Mouse (Mus musculus) MEL (cell line): ENCODE measurements around the gene Zbtb7b. TPM values are rescaled to one million over a fixed set of nuclear protein-coding genes. Genes with fewer than 3 reads are reported as not detected.

Experiments
- DNase-seq: peaks from one replicate; pipeline ENCODE4 v3.0.0; 2011; ENCODE audit warnings: low read depth, low spot score
- H3K27ac ChIP-seq: 2 replicates; pipeline ENCODE4 v1.5.1; 2012; ENCODE audit warnings: low read depth, mild to moderate bottlenecking, control low read depth, low read length, moderate library complexity; ENCODE audit not compliant: control insufficient read depth
- H3K27me3 ChIP-seq, 2 experiments: fragments of 150-350 bp in 1 of 2; sonication (generic) in 1 of 2; 2 replicates each; pipeline ENCODE4 v1.6.1; 2012; ENCODE audit warnings: low read length in 2 of 2, mild to moderate bottlenecking in 2 of 2, improper control_type of control experiment in 1 of 2, moderate library complexity in 1 of 2; ENCODE audit not compliant: insufficient read depth in 2 of 2, control insufficient read depth in 1 of 2
- H3K36me3 ChIP-seq, 2 experiments: 2 replicates each; pipeline ENCODE4 v1.6.1; 2012 to 2014; ENCODE audit warnings: low read length in 2 of 2, improper control_type of control experiment in 1 of 2, inconsistent platforms in 1 of 2, mild to moderate bottlenecking in 1 of 2; ENCODE audit not compliant: insufficient read depth in 2 of 2, control insufficient read depth in 1 of 2
- H3K4me1 ChIP-seq, 2 experiments: fragments of 150-350 bp in 1 of 2; sonication (generic) in 1 of 2; 2 replicates each; pipeline ENCODE4 v1.6.1; 2012; ENCODE audit warnings: low read length in 2 of 2, improper control_type of control experiment in 1 of 2, mild to moderate bottlenecking in 1 of 2; ENCODE audit not compliant: insufficient read depth in 2 of 2, control insufficient read depth in 1 of 2
- H3K4me3 ChIP-seq, 2 experiments: fragments of 150-350 bp in 1 of 2; sonication (generic) in 1 of 2; 2 replicates each; pipeline ENCODE4 v1.5.1; 2012; ENCODE audit warnings: low read depth in 2 of 2, low read length in 2 of 2, mild to moderate bottlenecking in 2 of 2, moderate library complexity in 2 of 2, control low read depth in 1 of 2, improper control_type of control experiment in 1 of 2; ENCODE audit not compliant: control insufficient read depth in 1 of 2, insufficient read depth in 1 of 2
- H3K79me2 ChIP-seq: 2 replicates; pipeline ENCODE4 v1.6.1; 2012; ENCODE audit warnings: mild to moderate bottlenecking, low read length, moderate library complexity; ENCODE audit not compliant: control insufficient read depth, poor library complexity, insufficient read depth
- H3K9ac ChIP-seq: 2 replicates; pipeline ENCODE4 v1.6.1; 2012; ENCODE audit warnings: low read depth, mild to moderate bottlenecking, control low read depth, low read length, moderate library complexity; ENCODE audit not compliant: control insufficient read depth, poor library complexity, severe bottlenecking
- H3K9me3 ChIP-seq: fragments of 150-350 bp; sonication (generic); replicated peaks from 2 replicates; pipeline ENCODE4 v1.6.1; 2012; ENCODE audit warnings: mild to moderate bottlenecking, low read length, improper control_type of control experiment, moderate library complexity; ENCODE audit not compliant: insufficient read depth
- CHD2 ChIP-seq: IDR thresholded peaks from 2 replicates; pipeline ENCODE4 v1.6.1; 2011; ENCODE audit warnings: low read length, improper control_type of control experiment
- CTCF ChIP-seq, 3 experiments: IDR thresholded peaks in 2 of 3; conservative IDR thresholded peaks in 1 of 3; 2 replicates each; pipeline ENCODE4 v1.5.1; 2011 to 2012; ENCODE audit warnings: low read length in 3 of 3, low read depth in 2 of 3, mild to moderate bottlenecking in 2 of 3, improper control_type of control experiment in 1 of 3, inconsistent platforms in 1 of 3, mixed read lengths in 1 of 3, moderate library complexity in 1 of 3; ENCODE audit not compliant: control insufficient read depth in 1 of 3, insufficient read depth in 1 of 3, poor library complexity in 1 of 3, severe bottlenecking in 1 of 3
- EP300 ChIP-seq, 2 experiments: IDR thresholded peaks; 2 replicates each; pipeline ENCODE4 v1.6.1; 2011; ENCODE audit warnings: improper control_type of control experiment in 2 of 2, low read length in 2 of 2, low read depth in 1 of 2, mild to moderate bottlenecking in 1 of 2
- ETS1 ChIP-seq: IDR thresholded peaks from 2 replicates; pipeline ENCODE4 v1.6.1; 2012; ENCODE audit warnings: low read depth, mild to moderate bottlenecking, inconsistent platforms, low read length, improper control_type of control experiment, moderate library complexity
- GATA1 ChIP-seq: IDR thresholded peaks from 2 replicates; pipeline ENCODE4 v1.6.1; 2011; ENCODE audit warnings: low read depth, low read length, improper control_type of control experiment
- MAFK ChIP-seq: IDR thresholded peaks from 2 replicates; pipeline ENCODE4 v1.6.1; 2011; ENCODE audit warnings: low read depth, mild to moderate bottlenecking, low read length, improper control_type of control experiment, borderline replicate concordance
- MAZ ChIP-seq: IDR thresholded peaks from 2 replicates; pipeline ENCODE4 v1.6.1; 2012; ENCODE audit warnings: low read depth, mild to moderate bottlenecking, inconsistent platforms, low read length, improper control_type of control experiment
- MXI1 ChIP-seq: IDR thresholded peaks from 2 replicates; pipeline ENCODE4 v1.6.1; 2011; ENCODE audit warnings: mild to moderate bottlenecking, low read depth, low read length, improper control_type of control experiment
- MYB ChIP-seq: IDR thresholded peaks from 2 replicates; pipeline ENCODE4 v1.6.1; 2011; ENCODE audit warnings: mild to moderate bottlenecking, low read depth, low read length, improper control_type of control experiment
- MYC ChIP-seq: IDR thresholded peaks from 2 replicates; pipeline ENCODE4 v1.6.1; 2011; ENCODE audit warnings: low read depth, mild to moderate bottlenecking, low read length, improper control_type of control experiment, moderate library complexity
- NELFE ChIP-seq: IDR thresholded peaks from 2 replicates; pipeline ENCODE4 v1.6.1; 2011; ENCODE audit warnings: low read depth, low read length, improper control_type of control experiment
- POLR2A ChIP-seq, 2 experiments: IDR thresholded peaks; 2 replicates each; pipeline ENCODE4 v1.6.1; 2011 to 2012; ENCODE audit warnings: low read length in 2 of 2, mild to moderate bottlenecking in 2 of 2, control low read depth in 1 of 2, improper control_type of control experiment in 1 of 2, low read depth in 1 of 2, moderate library complexity in 1 of 2; ENCODE audit not compliant: control insufficient read depth in 1 of 2, insufficient read depth in 1 of 2, poor library complexity in 1 of 2
- RCOR1 ChIP-seq: IDR thresholded peaks from 2 replicates; pipeline ENCODE4 v1.6.1; 2012; ENCODE audit warnings: low read depth, mild to moderate bottlenecking, inconsistent platforms, low read length, improper control_type of control experiment
- SIN3A ChIP-seq: IDR thresholded peaks from 2 replicates; pipeline ENCODE4 v1.6.1; 2012; ENCODE audit warnings: low read length, improper control_type of control experiment, inconsistent platforms
- TAL1 ChIP-seq: IDR thresholded peaks from 2 replicates; pipeline ENCODE4 v1.6.1; 2012; ENCODE audit warnings: mild to moderate bottlenecking, inconsistent platforms, low read length, moderate library complexity, mixed read lengths
- TBP ChIP-seq: IDR thresholded peaks from 2 replicates; pipeline ENCODE4 v1.8.0; 2011; ENCODE audit warnings: low read depth, low read length, improper control_type of control experiment
- TCF12 ChIP-seq: IDR thresholded peaks from 2 replicates; pipeline ENCODE4 v1.6.1; 2014; ENCODE audit warnings: low read depth, mild to moderate bottlenecking, inconsistent platforms, low read length, improper control_type of control experiment, moderate library complexity
- USF1 ChIP-seq: IDR thresholded peaks from 2 replicates; pipeline ENCODE4 v1.6.1; 2014; ENCODE audit warnings: low read depth, mild to moderate bottlenecking, inconsistent platforms, low read length, improper control_type of control experiment, moderate library complexity
- ZMIZ1 ChIP-seq: IDR thresholded peaks from 2 replicates; pipeline ENCODE4 v1.6.1; 2012; ENCODE audit warnings: low read depth, mild to moderate bottlenecking, inconsistent platforms, low read length, improper control_type of control experiment, moderate library complexity
- ZNF384 ChIP-seq: IDR thresholded peaks from 2 replicates; pipeline ENCODE4 v1.6.1; 2012; ENCODE audit warnings: low read depth, mild to moderate bottlenecking, inconsistent platforms, low read length, improper control_type of control experiment
- polyA plus RNA-seq, 2 experiments: library from polyadenylated mRNA; stranded (reverse) in 1 of 2; unstranded in 1 of 2; fragments of >175 nt in 1 of 2; fragments of >200 nt in 1 of 2; gene quantifications; 2 replicates each; pipeline versions ENCODE4 v1.2.1 to v1.2.4; 2012; ENCODE audit warnings: low replicate concordance in 2 of 2, low read depth in 1 of 2; ENCODE audit not compliant: insufficient read length in 2 of 2, insufficient read depth in 1 of 2, missing spikeins in 1 of 2
- total RNA-seq: library from RNA; depleted of rRNA; stranded (reverse); fragments of 300-350 nt; gene quantifications from 2 replicates; pipeline ENCODE4 v1.2.3, GENCODE M21; 2012

The Zbtb7b gene
- total and polyA plus RNA-seq, 3 experiments, result 8.5 to 20.1 TPM; not detected in 1

GRCm38 (mm10) chr3:89360237-89360636, 34.3 kb downstream of the Zbtb7b start:
- Histone ChIP-seq H3K4me1 (peaks cover 0 to 13% of the 10 kb centered on the region in 2 experiments; a peak in 2 of 4 replicates), H3K9me3 (no peaks in the 10 kb centered on the region), H3K9ac (no peak overlapping the region), H3K27ac (no peak overlapping the region), H3K36me3 (peaks cover 0 to 5% of the 10 kb centered on the region in 2 experiments; a peak in 2 of 4 replicates), H3K27me3 (peaks cover under 1 to 6% of the 10 kb centered on the region in 2 experiments), H3K4me3 (no peak overlapping the region), H3K79me2 (no peaks in the 10 kb centered on the region)
- peak; percentile 99 for TF ChIP-seq TBP
- no peak for TF ChIP-seq NELFE
- TF ChIP-seq ZNF384, result no peak
- TF ChIP-seq CTCF (IDR thresholded peaks at IDR 0.05 in 2 of 3, conservative IDR thresholded peaks at IDR 0.05 in 1 of 3; ENCODE audit: control insufficient read depth in 1 of 3, insufficient read depth in 1 of 3, low read depth in 2 of 3, low read length in 3 of 3, poor library complexity in 1 of 3, severe bottlenecking in 1 of 3), result no peak
- TF ChIP-seq EP300 (IDR thresholded peaks at IDR 0.05; ENCODE audit: low read depth in 1 of 2, low read length in 2 of 2), result peak; percentile 11 to 59; a peak in 2 of 4 replicates
- 0 out of 2 replicates have a peak, but pooled peaks have one; percentile 15 for TF ChIP-seq ETS1
- peak; percentile 52; the same call in 1 of the 2 replicates for TF ChIP-seq RCOR1
- TF ChIP-seq GATA1, result peak; percentile 59
- DNase-seq, result peak; percentile 83

GRCm38 (mm10) chr3:89359630-89360029, 34.9 kb downstream of the Zbtb7b start:
- H3K27ac ChIP-seq, result no peak overlapping the region
- H3K4me1 ChIP-seq, result peaks cover 0 to 13% of the 10 kb centered on the region in 2 experiments; a peak in 2 of 4 replicates
- H3K27me3 ChIP-seq, result peaks cover 0 to 4% of the 10 kb centered on the region in 2 experiments; a peak in 2 of 4 replicates
- DNase-seq, result no peak
- H3K9ac ChIP-seq, result no peak overlapping the region
- TF ChIP-seq CTCF (IDR thresholded peaks at IDR 0.05 in 2 of 3, conservative IDR thresholded peaks at IDR 0.05 in 1 of 3; ENCODE audit: control insufficient read depth in 1 of 3, insufficient read depth in 1 of 3, low read depth in 2 of 3, low read length in 3 of 3, poor library complexity in 1 of 3, severe bottlenecking in 1 of 3) (no peak), SIN3A (no peak), POLR2A (IDR thresholded peaks at IDR 0.05; ENCODE audit: control insufficient read depth in 1 of 2, insufficient read depth in 1 of 2, low read depth in 1 of 2, low read length in 2 of 2, poor library complexity in 1 of 2) (no peak), MYB (no peak)
- no peak overlapping the region for H3K4me3 ChIP-seq
- H3K36me3 ChIP-seq, result peaks cover 0 to 5% of the 10 kb centered on the region in 2 experiments; a peak in 2 of 4 replicates
- no peaks in the 10 kb centered on the region for H3K9me3 ChIP-seq
- H3K79me2 ChIP-seq, result no peaks in the 10 kb centered on the region

DNA sequence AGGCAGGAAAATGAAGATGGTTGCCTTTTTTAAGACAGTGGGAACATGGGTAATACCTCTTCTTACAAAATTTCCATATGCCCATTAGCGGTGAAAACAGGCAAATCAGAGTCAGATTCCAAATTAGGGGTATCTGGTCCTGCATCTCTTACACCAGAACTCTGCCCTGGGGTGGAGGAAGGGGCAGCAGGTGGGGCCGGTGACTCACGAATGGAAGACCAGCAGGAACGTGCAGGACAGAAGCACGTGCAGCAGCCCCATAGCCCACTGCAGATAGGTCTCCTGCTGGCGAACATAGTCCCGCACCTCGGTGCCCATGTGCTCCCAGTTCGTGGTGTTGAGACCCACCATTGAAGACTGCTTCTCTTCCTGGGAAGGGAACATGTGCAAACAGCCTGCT, 38.5 kb downstream of the Zbtb7b start:
- peaks cover 0 to 19% of the 10 kb centered on the region in 2 experiments; a peak in 2 of 4 replicates for H3K4me1 ChIP-seq
- H3K4me3 ChIP-seq, result no peak overlapping the region
- no peak for TF ChIP-seq MXI1
- no peak for TF ChIP-seq ETS1
- TF ChIP-seq MYB, result no peak
- TF ChIP-seq CHD2, result no peak
- TF ChIP-seq CTCF (IDR thresholded peaks at IDR 0.05 in 2 of 3, conservative IDR thresholded peaks at IDR 0.05 in 1 of 3; ENCODE audit: control insufficient read depth in 1 of 3, insufficient read depth in 1 of 3, low read depth in 2 of 3, low read length in 3 of 3, poor library complexity in 1 of 3, severe bottlenecking in 1 of 3), result no peak
- no peak for TF ChIP-seq MYC
- no peak for TF ChIP-seq EP300 (IDR thresholded peaks at IDR 0.05; ENCODE audit: low read depth in 1 of 2, low read length in 2 of 2)
- TF ChIP-seq TAL1, result no peak
- no peak for TF ChIP-seq MAFK
- no peak for TF ChIP-seq USF1
- TF ChIP-seq MAZ, result no peak
- no peak for TF ChIP-seq POLR2A (IDR thresholded peaks at IDR 0.05; ENCODE audit: control insufficient read depth in 1 of 2, insufficient read depth in 1 of 2, low read depth in 1 of 2, low read length in 2 of 2, poor library complexity in 1 of 2)
- TF ChIP-seq ZMIZ1, result no peak
- no peak for TF ChIP-seq TCF12
- H3K36me3 ChIP-seq, result peaks cover 0 to 5% of the 10 kb centered on the region in 2 experiments; a peak in 2 of 4 replicates
- no peak for DNase-seq
- no peak overlapping the region for H3K9ac ChIP-seq
- H3K27ac ChIP-seq, result no peak overlapping the region
- no peaks in the 10 kb centered on the region for H3K79me2 ChIP-seq
- no peaks in the 10 kb centered on the region for H3K9me3 ChIP-seq
- H3K27me3 ChIP-seq, result no peaks in the 10 kb centered on the region; a peak in 1 of 4 replicates
